Comparison of ENCODE assay signal across 15 mouse cellular contexts in genomic region chr8:115823673-115824477, GRCm38 (mm10).
A peak's percentile ranks its signal among the peaks of the same experiment; 100 is the strongest.
DNase-seq lines count a peak whose midpoint lies in the region; ATAC-seq and TF ChIP-seq lines count a peak whose summit lies in the region.
"Had no signal": no experiment of that assay in that cellular context is flagged by ENCODE, and none has a peak within 500 bp of the region (broad histone marks: within the 10 kb centered on the region; RNA-seq: fewer than 3 reads in every experiment).

No protein-coding gene starts in this region.

- H3K36me3 ChIP-seq in limb, embryonic 13.5 days: no peaks in the 10 kb centered on the region
- H3K36me3 ChIP-seq in limb, embryonic 10.5 days: no peaks in the 10 kb centered on the region
- no peaks in the 10 kb centered on the region for H3K36me3 ChIP-seq in ES-E14 (ENCODE audit: control insufficient read depth, insufficient read depth, low read length, poor library complexity, severe bottlenecking)
- no peaks in the 10 kb centered on the region for H3K36me3 ChIP-seq in limb, embryonic 14.5 days (ENCODE audit: control insufficient read depth, insufficient read depth, low read length)
- H3K36me3 ChIP-seq: forebrain, embryonic 15.5 days; hindbrain, embryonic 15.5 days; liver, embryonic 15.5 days had no signal

- no peaks in the 10 kb centered on the region for H3K27me3 ChIP-seq in limb, embryonic 13.5 days
- H3K27me3 ChIP-seq in limb, embryonic 10.5 days (ENCODE audit: low read depth, poor library complexity, severe bottlenecking): no peaks in the 10 kb centered on the region
- no peaks in the 10 kb centered on the region for H3K27me3 ChIP-seq in limb, embryonic 14.5 days (ENCODE audit: control insufficient read depth, insufficient read depth, low read length)
- H3K27me3 ChIP-seq: forebrain, embryonic 15.5 days; hindbrain, embryonic 15.5 days; liver, embryonic 15.5 days; Patski had no signal

- H3K4me1 ChIP-seq in limb, embryonic 13.5 days: peaks cover 20% of the 10 kb centered on the region; the same call in 1 of the 2 replicates
- H3K4me1 ChIP-seq in limb, embryonic 10.5 days: peaks cover 4% of the 10 kb centered on the region
- no peaks in the 10 kb centered on the region for H3K4me1 ChIP-seq in ES-E14 (ENCODE audit: control insufficient read depth in 2 of 2, insufficient read depth in 2 of 2, low read length in 2 of 2, poor library complexity in 1 of 2)
- H3K4me1 ChIP-seq in limb, embryonic 14.5 days (ENCODE audit: control insufficient read depth, insufficient read depth, low read length): peaks cover 15% of the 10 kb centered on the region
- H3K4me1 ChIP-seq: forebrain, embryonic 15.5 days; hindbrain, embryonic 15.5 days; liver, embryonic 15.5 days had no signal

- no peak overlapping the region for H3K27ac ChIP-seq in limb, embryonic 13.5 days
- no peak overlapping the region for H3K27ac ChIP-seq in limb, embryonic 10.5 days
- no peak overlapping the region for H3K27ac ChIP-seq in ES-E14 (ENCODE audit: insufficient read depth, low read depth, low read length, poor library complexity, severe bottlenecking)
- H3K27ac ChIP-seq in limb, embryonic 14.5 days (replicated peaks; ENCODE audit: low read depth, low read length): no peak overlapping the region
- H3K27ac ChIP-seq: forebrain, embryonic 15.5 days; hindbrain, embryonic 15.5 days; liver, embryonic 15.5 days had no signal

- no peaks in the 10 kb centered on the region for H3K9me3 ChIP-seq in limb, embryonic 13.5 days
- no peaks in the 10 kb centered on the region for H3K9me3 ChIP-seq in limb, embryonic 10.5 days (replicated peaks)
- H3K9me3 ChIP-seq in ES-E14 (ENCODE audit: control insufficient read depth, insufficient read depth, low read depth, low read length): no peaks in the 10 kb centered on the region
- no peaks in the 10 kb centered on the region for H3K9me3 ChIP-seq in limb, embryonic 14.5 days (ENCODE audit: control insufficient read depth, low read length)
- H3K9me3 ChIP-seq: forebrain, embryonic 15.5 days; hindbrain, embryonic 15.5 days; liver, embryonic 15.5 days had no signal

- H3K9ac ChIP-seq in limb, embryonic 13.5 days: no peak overlapping the region
- H3K9ac ChIP-seq in ES-E14 (ENCODE audit: insufficient read depth, low read depth, low read length, poor library complexity, severe bottlenecking): no peak overlapping the region
- H3K9ac ChIP-seq in limb, embryonic 14.5 days (ENCODE audit: low read depth, low read length, severe bottlenecking): no peak overlapping the region
- H3K9ac ChIP-seq: forebrain, embryonic 15.5 days; hindbrain, embryonic 15.5 days; liver, embryonic 15.5 days had no signal

- no peak for TF ChIP-seq POLR2A in limb, embryonic 14.5 days (IDR thresholded peaks at IDR 0.05; ENCODE audit: borderline replicate concordance, extremely low read depth, insufficient read depth, insufficient read length)

- intact Hi-C loops in heart, postnatal 36 days (cut with DNase I): no loop called here

- peak; percentile 32; the same call in 1 of the 2 replicates for ATAC-seq in limb, embryonic 13.5 days (ENCODE audit: low FRiP score, low read depth)
- ATAC-seq in limb, embryonic 14.5 days (ENCODE audit: low FRiP score, low read depth): peak; percentile 50; the same call in 1 of the 2 replicates
- ATAC-seq: forebrain, embryonic 15.5 days; Patski had no signal

- H3K4me2 ChIP-seq in limb, embryonic 13.5 days (replicated peaks): no peak overlapping the region
- H3K4me2 ChIP-seq in limb, embryonic 14.5 days (replicated peaks; ENCODE audit: low read depth, low read length, severe bottlenecking): no peak overlapping the region
- H3K4me2 ChIP-seq: forebrain, embryonic 15.5 days; hindbrain, embryonic 15.5 days; liver, embryonic 15.5 days had no signal

- in situ Hi-C loops in ES-E14 (cut with MboI; ENCODE audit: low sequenced_read_pairs in 2 of 2, unreplicated experiment in 2 of 2): no loop called here

- no peak overlapping the region for H3K4me3 ChIP-seq in limb, embryonic 13.5 days
- no peak overlapping the region for H3K4me3 ChIP-seq in limb, embryonic 10.5 days
- no peak overlapping the region for H3K4me3 ChIP-seq in ES-E14 (ENCODE audit: insufficient read depth in 1 of 2, low read depth in 1 of 2, low read length in 2 of 2, poor library complexity in 1 of 2, severe bottlenecking in 1 of 2)
- H3K4me3 ChIP-seq in limb, embryonic 14.5 days (replicated peaks; ENCODE audit: low read length): no peak overlapping the region
- H3K4me3 ChIP-seq: forebrain, embryonic 15.5 days; hindbrain, embryonic 15.5 days; liver, embryonic 15.5 days had no signal

- 30% methylated on average over 8 of the region's 8 CpGs for WGBS in limb, embryonic 13.5 days
- 79% methylated on average over 8 of the region's 8 CpGs for WGBS in limb, embryonic 10.5 days
- WGBS in limb, embryonic 14.5 days: 33% methylated on average over 8 of the region's 8 CpGs

- DNase-seq in limb, embryonic 10.5 days (ENCODE audit: low spot score): no peak
- no peak for DNase-seq in ES-E14 (ENCODE audit: low read depth, low spot score)
- peak; percentile 17 for DNase-seq in embryo, embryonic 11 days
- DNase-seq in limb, embryonic 14.5 days (ENCODE audit: low spot score): peak; percentile 35
- DNase-seq in retina, postnatal 1 day: no peak
- no peak for DNase-seq in heart, postnatal 36 days
- DNase-seq: cerebellum, postnatal 14 days; heart, postnatal 10 days; layer of hippocampus, postnatal 36 days; left cerebral cortex, postnatal 4 days had no signal

TF ChIP-seq in ES-E14, 5 proteins besides CTCF, POLR2A, EP300 and RAD21:
- TF ChIP-seq CHD2 (IDR thresholded peaks at IDR 0.05; ENCODE audit: low read depth, low read length) (no peak), ZC3H11A (IDR thresholded peaks at IDR 0.05; ENCODE audit: borderline replicate concordance, low read depth, low read length) (no peak), ZNF384 (IDR thresholded peaks at IDR 0.05; ENCODE audit: low read depth, low read length) (peak; percentile 27; the same call in 1 of the 2 replicates), MAFK (IDR thresholded peaks at IDR 0.05; ENCODE audit: insufficient read depth, low read depth, low read length) (no peak), HCFC1 (IDR thresholded peaks at IDR 0.05; ENCODE audit: borderline replicate concordance, insufficient read depth, low read length) (no peak)

Comparison
In these comparisons a context has a peak if more than half of its experiments do, and no peak if none do; other contexts are left out.
1. DNase-seq: peak in embryo, embryonic 11 days (single experiment) and limb, embryonic 14.5 days (single experiment); none in limb, embryonic 10.5 days (single experiment), ES-E14 (single experiment), retina, postnatal 1 day (single experiment) and heart, postnatal 36 days (0 of 2).